Mouse (Mus musculus) mammary gland, adult 2 months (tissue): ENCODE data around the gene Rbp3. TPM values are rescaled to one million over a fixed set of nuclear protein-coding genes. Genes with fewer than 3 reads are reported as not detected.

Experiments used
- polyA plus RNA-seq: library from polyadenylated mRNA; depleted of rRNA; stranded (reverse); fragments of >200 nt; gene quantifications from 2 replicates; pipeline ENCODE4 v1.2.3, GENCODE M21; 2012; ENCODE audit warnings: low replicate concordance; rRNA removed

The Rbp3 gene
- polyA plus RNA-seq = not detected in 2 replicates

DNA sequence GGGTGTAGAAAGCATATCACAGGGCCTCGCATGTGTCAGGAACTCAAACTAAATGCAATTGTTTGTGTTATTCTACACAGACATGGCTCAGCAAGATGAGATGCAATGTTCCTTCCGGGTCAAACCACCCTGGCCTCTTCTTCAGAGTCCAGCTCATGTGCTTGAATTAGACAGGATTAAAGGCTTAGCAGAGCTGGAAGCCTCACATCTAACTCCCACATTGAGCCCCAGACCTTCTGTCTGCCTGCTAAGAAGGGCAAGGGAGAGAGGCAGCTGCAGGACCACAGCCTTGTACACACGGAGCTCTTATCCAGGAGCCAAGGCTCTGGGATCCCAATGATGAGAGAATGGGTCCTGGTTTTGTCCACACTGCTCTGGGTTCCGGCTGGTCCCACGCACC is at the start of gene Rbp3:
Gene Rbp3, plus strand, starts transcription at position 243 of the 400 bp plus-strand sequence.

DNA sequence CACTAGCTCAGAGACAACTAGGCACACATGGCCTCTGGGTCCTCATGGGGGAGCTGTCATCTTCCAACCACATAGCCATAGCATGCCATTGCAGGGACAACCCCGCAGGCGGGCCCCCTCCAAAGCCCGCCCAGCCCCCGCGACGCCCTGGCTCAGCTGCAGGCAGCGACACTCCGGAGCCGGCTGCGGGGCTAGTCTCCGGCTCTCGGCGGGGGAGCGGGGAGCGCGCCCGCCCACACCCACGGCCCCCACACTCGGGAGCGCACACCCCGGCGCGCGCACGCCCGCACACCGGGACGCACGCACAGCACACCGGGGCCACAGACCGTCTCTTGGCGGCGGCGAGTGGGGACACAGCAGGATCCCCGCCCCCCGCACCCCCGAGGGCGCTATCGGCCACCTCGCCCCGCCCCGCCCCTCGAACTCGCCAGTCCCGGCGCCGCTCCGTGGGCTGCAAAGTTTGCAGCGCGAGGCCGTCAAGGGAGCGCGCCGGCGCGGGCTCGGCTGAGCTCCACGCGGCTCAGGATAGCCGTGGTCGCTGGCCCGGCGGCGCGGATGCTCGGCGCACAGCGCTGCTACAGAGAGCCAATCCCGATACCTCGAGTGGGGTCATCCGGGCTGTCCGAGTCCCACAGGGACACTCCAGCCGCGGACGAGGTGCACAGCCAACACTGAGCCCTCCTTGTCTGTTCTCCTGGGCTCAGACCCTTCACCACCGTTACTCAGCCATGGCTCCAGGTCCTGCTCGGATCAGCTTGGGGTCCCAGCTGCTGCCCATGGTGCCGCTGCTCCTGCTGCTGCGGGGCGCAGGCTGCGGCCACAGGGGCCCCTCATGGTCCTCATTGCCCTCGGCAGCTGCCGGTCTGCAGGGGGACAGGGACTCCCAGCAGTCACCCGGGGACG is 30.4 kb upstream of the Rbp3 start, which contains the start of gene Gdf10:
Gene Gdf10, plus strand, starts transcription at position 420 of the 903 bp plus-strand sequence.

DNA sequence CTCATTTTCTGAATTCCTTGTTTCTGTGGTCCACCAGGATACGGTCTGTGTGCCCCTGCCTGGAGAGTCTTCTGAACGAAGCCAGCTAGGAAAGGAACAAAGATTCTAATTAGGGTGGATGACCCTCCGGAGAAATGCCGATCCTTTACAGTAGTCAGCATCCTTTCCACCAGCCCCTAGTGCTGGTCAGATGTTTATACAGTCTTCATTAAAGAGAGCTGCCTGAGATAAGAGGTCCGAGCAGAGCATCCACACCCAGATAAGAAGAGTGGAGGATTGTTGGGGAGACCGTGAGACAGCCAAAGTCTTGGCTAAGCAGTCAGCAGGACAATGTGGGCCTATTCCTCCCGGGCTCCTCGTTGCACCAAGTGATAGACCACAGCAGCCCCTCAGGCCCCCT is 13.1 kb upstream of the Rbp3 start, which contains the start of gene Gdf2:
Gene Gdf2, plus strand, starts transcription at position 301 of the 400 bp plus-strand sequence.

GRCm38 (mm10) chr14:33978604-33979059 is 24.8 kb downstream of the Rbp3 start, which contains the start of gene Zfp488:
Zfp488 (minus strand) TSS chr14:33978764.

Other genes with a start within 250 kb of the Rbp3 start
- gene Gdf10, start 30.4 kb upstream of the Rbp3 start, polyA plus RNA-seq = 20.4 and 36.4 TPM in 2 replicates
- 0.07 TPM in 1 of 2 replicates, not detected in the other for gene Gdf2, start 13.0 kb upstream of the Rbp3 start, polyA plus RNA-seq
- not detected in 2 replicates for gene Zfp488, start 24.8 kb downstream of the Rbp3 start, polyA plus RNA-seq
- gene Gm30083, start 61.2 kb downstream of the Rbp3 start, polyA plus RNA-seq = not detected in 2 replicates
- 1.5 and 1.7 TPM in 2 replicates for gene Gm5460, start 62.8 kb downstream of the Rbp3 start, polyA plus RNA-seq
- gene Antxrl, start 98.7 kb downstream of the Rbp3 start, polyA plus RNA-seq = not detected in 2 replicates
- gene Anxa8, start 132.0 kb downstream of the Rbp3 start, polyA plus RNA-seq = 3.0 and 23.3 TPM in 2 replicates
- gene A630023A22Rik, start 148.8 kb downstream of the Rbp3 start, polyA plus RNA-seq = 0.10 TPM in 1 of 2 replicates, not detected in the other
- gene Npy4r, start 198.5 kb downstream of the Rbp3 start, polyA plus RNA-seq = 0.07 and 0.32 TPM in 2 replicates
- gene Gprin2, start 247.7 kb downstream of the Rbp3 start, polyA plus RNA-seq = 0.42 and 0.69 TPM in 2 replicates